Mouse (Mus musculus): ENCODE results near the gene Tm7sf3.

GRCm38 (mm10) chr6:146611385-146611784, 31.2 kb downstream of the Tm7sf3 start:
- TF ChIP-seq GATA1 (IDR thresholded peaks at IDR 0.05; ENCODE audit: borderline replicate concordance, low read length), result no peak
- no peak for TF ChIP-seq FLI1 (IDR thresholded peaks at IDR 0.05; ENCODE audit: low read length)

All from megakaryocyte, embryonic 14.5 days (primary cell).